Mouse (Mus musculus) spleen, adult 2 months (tissue): Measurements from ENCODE around the gene Myo1d. TPM values are rescaled to one million over a fixed set of nuclear protein-coding genes. Genes with fewer than 3 reads are reported as not detected.
A peak's percentile ranks its signal among the peaks of the same experiment; 100 is the strongest.

Experiments
- DNase-seq, 2 experiments: peaks; one replicate each; pipeline versions ENCODE4 v3.0.0 to v3.0.0-alpha.2; 2012 to 2021; ENCODE audit warnings: low spot score in 2 of 2, low read depth in 1 of 2
- H3K27ac ChIP-seq: fragments of 200-500 bp; 2 replicates; pipeline ENCODE4 v1.5.1; 2012; ENCODE audit warnings: low read length, inconsistent platforms; ENCODE audit not compliant: insufficient read depth
- H3K27me3 ChIP-seq: fragments of 200-500 bp; 2 replicates; pipeline ENCODE4 v1.6.1; 2012; ENCODE audit warnings: mild to moderate bottlenecking, moderate library complexity, low read length, inconsistent platforms; ENCODE audit not compliant: control insufficient read depth, insufficient read depth
- H3K36me3 ChIP-seq: fragments of 200-500 bp; 2 replicates; pipeline ENCODE4 v1.6.1; 2012; ENCODE audit warnings: mild to moderate bottlenecking, low read length, inconsistent platforms; ENCODE audit not compliant: control insufficient read depth, insufficient read depth
- H3K4me1 ChIP-seq: fragments of 200-500 bp; 2 replicates; pipeline ENCODE4 v1.6.1; 2011; ENCODE audit warnings: inconsistent platforms; ENCODE audit not compliant: control insufficient read depth, insufficient read depth, insufficient read length
- H3K4me3 ChIP-seq: fragments of 200-500 bp; 2 replicates; pipeline ENCODE4 v1.5.1; 2011; ENCODE audit warnings: mild to moderate bottlenecking, inconsistent platforms; ENCODE audit not compliant: insufficient read depth, insufficient read length; ENCODE audit errors: extremely low read depth
- CTCF ChIP-seq: fragments of 200-500 bp; IDR thresholded peaks from 2 replicates; pipeline ENCODE4 v1.5.1; 2011; ENCODE audit warnings: mild to moderate bottlenecking, inconsistent platforms; ENCODE audit not compliant: insufficient read depth, insufficient read length, insufficient replicate concordance; ENCODE audit errors: extremely low read depth
- POLR2A ChIP-seq: fragments of 200-500 bp; IDR thresholded peaks from 2 replicates; pipeline ENCODE4 v1.6.1; 2011; ENCODE audit warnings: low read depth, low read length, inconsistent platforms
- WGBS: fragments of 180-500 bp; shearing (Covaris S2); methylation state at CpG from one replicate; pipeline ENCODE4 v1.1.7; 2018; 5-methylcytosine and 5-hydroxymethylcytosine counted together
- polyA plus RNA-seq: library from polyadenylated mRNA; depleted of rRNA; stranded (reverse); fragments of >200 nt; gene quantifications from 2 replicates; pipeline ENCODE4 v1.2.3, GENCODE M21; 2012

The Myo1d gene
- polyA plus RNA-seq, 1 experiment, result 6.2 TPM

DNA sequence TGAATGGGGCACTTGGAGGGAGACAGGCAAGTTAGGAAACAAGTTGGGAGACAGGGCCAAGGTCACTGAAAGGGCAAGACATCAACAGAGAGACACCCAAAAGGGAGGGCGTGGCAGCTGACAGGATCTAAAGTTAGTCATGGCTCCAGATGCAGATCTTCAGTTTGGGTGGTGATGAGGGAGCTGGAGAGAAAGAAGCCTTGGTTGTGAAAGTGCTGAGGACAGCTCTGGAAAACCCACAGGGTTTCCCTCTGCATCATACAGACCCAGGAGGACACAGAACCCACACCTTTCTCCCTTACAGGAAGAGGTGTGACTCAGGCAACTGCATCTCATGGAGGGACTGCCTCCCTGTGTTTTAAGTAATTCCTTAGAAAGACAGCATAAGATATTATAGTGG lies 283.2 kb downstream of the Myo1d start:
- Histone ChIP-seq H3K4me3 (no peak overlapping the region), H3K36me3 (no peaks in the 10 kb centered on the region), H3K27me3 (no peaks in the 10 kb centered on the region), H3K27ac (no peak overlapping the region), H3K4me1 (peaks cover 9% of the 10 kb centered on the region; the same call in 1 of the 2 replicates)
- TF ChIP-seq CTCF (no peak), POLR2A (no peak)
- WGBS, result 81% methylated on average over 1 of the region's 1 CpGs
- no peak for DNase-seq

DNA sequence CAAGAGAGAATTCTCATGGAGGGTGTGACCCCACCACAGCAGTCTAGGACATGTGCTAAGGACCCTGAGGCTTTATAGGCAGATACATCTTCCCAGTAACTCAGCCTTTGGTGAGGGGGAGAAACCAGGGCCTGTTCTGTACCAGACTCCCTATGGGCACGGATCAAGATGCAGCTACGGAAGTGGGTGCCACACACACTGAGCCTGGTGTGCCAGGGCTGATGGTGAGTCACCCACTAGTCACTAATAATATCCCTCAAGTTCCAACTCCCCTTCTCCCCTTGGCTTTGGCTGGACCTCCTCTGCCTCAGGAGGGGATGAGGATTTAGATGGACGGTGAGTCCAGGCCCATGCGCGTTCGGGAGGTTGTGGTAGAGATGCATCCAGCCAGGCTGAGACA lies 283.9 kb downstream of the Myo1d start:
- H3K4me3 ChIP-seq, result no peak overlapping the region
- H3K27me3 ChIP-seq, result no peaks in the 10 kb centered on the region
- DNase-seq, result no peak
- H3K36me3 ChIP-seq, result no peaks in the 10 kb centered on the region
- peaks cover 9% of the 10 kb centered on the region; the same call in 1 of the 2 replicates for H3K4me1 ChIP-seq
- no peak overlapping the region for H3K27ac ChIP-seq
- WGBS, result 96% methylated on average over 6 of the region's 6 CpGs
- TF ChIP-seq POLR2A (no peak), CTCF (no peak)

DNA sequence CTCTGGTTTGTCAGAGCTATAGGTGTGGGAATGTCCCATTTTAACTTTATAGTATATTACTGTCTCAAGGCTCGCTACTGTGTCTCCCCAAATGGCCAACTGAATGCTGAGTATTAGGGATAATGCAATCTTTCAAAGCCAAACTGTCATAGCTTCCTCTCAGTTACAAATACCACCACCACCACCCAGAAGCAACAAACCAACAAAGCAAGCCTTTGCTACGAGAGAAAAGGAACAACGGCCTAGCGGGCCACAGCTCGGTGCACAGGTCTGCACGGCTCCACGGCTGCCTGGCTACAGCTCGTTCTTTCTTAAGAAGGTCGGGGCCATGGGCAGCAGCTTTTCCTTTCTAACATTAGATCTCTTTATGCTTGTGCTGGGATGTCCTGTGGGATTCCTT lies 285.0 kb downstream of the Myo1d start:
- Histone ChIP-seq H3K4me1 (peaks cover 11% of the 10 kb centered on the region; the same call in 1 of the 2 replicates), H3K27ac (no peak overlapping the region), H3K4me3 (no peak overlapping the region), H3K36me3 (no peaks in the 10 kb centered on the region), H3K27me3 (no peaks in the 10 kb centered on the region)
- TF ChIP-seq CTCF, result no peak
- no peak for DNase-seq
- 46% methylated on average over 9 of the region's 9 CpGs for WGBS

DNA sequence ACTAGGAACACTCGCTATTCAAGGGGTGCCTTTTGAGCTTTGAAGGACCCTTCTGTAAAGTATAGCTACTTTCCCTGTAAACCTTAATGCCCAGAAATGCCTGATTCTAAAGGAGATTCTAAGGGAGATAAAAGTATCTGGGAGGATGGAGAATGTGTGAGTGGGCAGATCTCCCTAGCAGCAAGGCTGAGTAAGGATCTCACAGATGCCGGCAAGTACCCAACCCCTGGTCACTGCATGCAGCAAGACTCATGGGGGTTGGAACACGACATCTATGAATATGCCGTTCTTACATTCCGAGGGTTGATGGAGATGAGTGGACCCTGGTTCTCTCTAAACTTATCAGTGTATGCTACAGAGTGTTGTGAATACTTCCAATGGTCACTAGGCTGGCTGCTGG lies 286.6 kb downstream of the Myo1d start:
- no peak overlapping the region for H3K27ac ChIP-seq
- H3K27me3 ChIP-seq, result no peaks in the 10 kb centered on the region
- no peak overlapping the region for H3K4me3 ChIP-seq
- H3K36me3 ChIP-seq, result no peaks in the 10 kb centered on the region
- 95% methylated on average over 5 of the region's 5 CpGs for WGBS
- no peak for DNase-seq
- peaks cover 18% of the 10 kb centered on the region; the same call in 1 of the 2 replicates for H3K4me1 ChIP-seq
- TF ChIP-seq CTCF (no peak), POLR2A (no peak)

DNA sequence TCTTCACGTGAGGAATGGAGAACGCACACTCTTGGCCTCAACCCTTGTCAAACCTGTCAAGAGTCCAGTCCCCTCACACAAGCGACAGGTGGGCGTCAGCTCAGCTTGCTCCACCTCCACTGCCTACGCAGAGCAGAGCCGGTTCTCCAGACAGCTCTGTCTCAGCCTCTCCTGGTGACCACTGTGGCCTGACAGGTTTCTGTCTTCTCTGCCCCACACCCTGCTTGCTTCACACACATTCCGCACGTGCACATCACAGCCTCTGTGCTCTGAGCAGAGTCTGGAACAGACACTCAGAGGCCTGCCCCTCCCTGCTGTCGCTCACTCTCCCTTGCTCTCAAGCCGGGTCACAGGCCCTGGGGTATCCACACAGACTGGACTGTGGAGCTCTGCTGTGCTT lies 289.0 kb downstream of the Myo1d start:
- no peak for TF ChIP-seq POLR2A
- TF ChIP-seq CTCF, result no peak
- Histone ChIP-seq H3K4me1 (peaks cover 15% of the 10 kb centered on the region; the same call in 1 of the 2 replicates), H3K27me3 (no peaks in the 10 kb centered on the region), H3K36me3 (no peaks in the 10 kb centered on the region), H3K4me3 (no peak overlapping the region), H3K27ac (no peak overlapping the region)
- WGBS, result 82% methylated on average over 10 of the region's 10 CpGs
- DNase-seq, result no peak

DNA sequence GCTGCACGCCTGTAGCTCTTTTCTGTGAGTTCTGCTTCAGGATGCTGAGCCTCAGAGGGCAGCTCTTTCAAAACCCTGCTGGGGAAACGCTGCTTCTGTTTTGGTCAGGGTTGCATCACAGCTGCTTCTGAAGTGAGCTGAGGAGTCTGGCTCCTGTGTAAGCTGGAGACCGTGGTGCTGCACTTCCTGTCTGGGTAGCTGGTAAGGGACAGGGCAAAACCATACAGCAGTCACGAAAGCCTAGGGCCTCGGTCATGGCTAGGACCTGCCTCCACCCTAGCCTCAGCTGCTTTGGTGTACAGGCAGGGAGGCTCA lies 290.0 kb downstream of the Myo1d start:
- Histone ChIP-seq H3K4me1 (peaks cover 14% of the 10 kb centered on the region; the same call in 1 of the 2 replicates), H3K36me3 (no peaks in the 10 kb centered on the region), H3K27ac (peak overlapping the region; percentile 34), H3K4me3 (no peak overlapping the region; the same call in 1 of the 2 replicates), H3K27me3 (no peaks in the 10 kb centered on the region)
- no peak for TF ChIP-seq POLR2A
- TF ChIP-seq CTCF, result 0 out of 2 replicates have a peak, but pooled peaks have one; percentile 2
- no peak for DNase-seq
- 3% methylated on average over 5 of the region's 5 CpGs for WGBS

DNA sequence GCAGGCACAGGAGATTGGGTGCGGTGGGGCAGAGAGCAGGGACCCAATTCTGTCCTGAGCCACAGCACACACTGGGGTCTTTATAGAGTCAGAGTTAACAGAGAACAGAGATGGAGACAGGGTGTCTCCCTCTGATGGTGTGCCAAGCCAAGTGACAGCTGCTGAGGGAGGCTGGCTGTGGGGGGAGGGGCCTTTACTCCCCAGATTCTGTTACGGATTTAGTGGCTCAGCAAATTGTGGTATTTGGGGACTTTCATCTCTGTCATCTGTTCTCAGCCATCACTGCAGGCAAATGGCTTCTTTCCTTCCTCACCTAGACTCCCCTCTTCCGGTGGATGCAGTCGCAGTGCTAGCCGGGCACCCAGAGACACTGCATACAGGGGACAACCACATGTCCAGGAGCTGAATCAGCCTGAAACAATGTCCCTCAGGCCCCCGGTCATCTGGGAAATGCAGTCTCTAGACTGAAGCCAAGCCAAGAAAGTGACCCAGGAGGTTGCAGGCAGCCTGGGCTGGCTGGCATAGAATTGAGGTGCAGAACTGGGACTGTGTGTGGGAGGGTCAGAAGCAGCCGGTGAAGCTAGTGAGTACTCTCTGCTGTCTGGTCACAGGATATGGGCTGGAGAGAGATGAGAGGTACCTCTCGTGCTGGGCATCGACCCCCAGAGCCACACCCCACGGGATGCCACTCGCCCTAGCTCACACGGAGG lies 290.5 kb downstream of the Myo1d start:
- Histone ChIP-seq H3K36me3 (no peaks in the 10 kb centered on the region), H3K4me1 (peaks cover 9% of the 10 kb centered on the region; the same call in 1 of the 2 replicates), H3K27ac (peak overlapping the region; percentile 34), H3K27me3 (no peaks in the 10 kb centered on the region), H3K4me3 (no peak overlapping the region; the same call in 1 of the 2 replicates)
- WGBS, result 19% methylated on average over 12 of the region's 12 CpGs
- DNase-seq, result no peak
- TF ChIP-seq CTCF (no peak), POLR2A (no peak)
